Mouse (Mus musculus) forebrain, postnatal 0 days (tissue): ENCODE data around the gene 0610040J01Rik. TPM values are rescaled to one million over a fixed set of nuclear protein-coding genes. Genes with fewer than 3 reads are reported as not detected.

Source experiments
- ATAC-seq: fragments of 200-750 bp; cut with Nextera tagmentation; 2 replicates; pipeline ENCODE4 v1.8.0; 2017; ENCODE audit warnings: mild to moderate bottlenecking, moderate library complexity
- DNase-seq: peaks from one replicate; pipeline ENCODE4 v3.0.0-alpha.2; 2015
- H3K27ac ChIP-seq: fragments of 300-500 bp; sonication (generic); 2 replicates; pipeline ENCODE4 v1.5.1; 2014; ENCODE audit warnings: low read depth, mild to moderate bottlenecking, antibody characterized with exemption, low read length, moderate library complexity, mixed read lengths
- H3K27me3 ChIP-seq: fragments of 300-500 bp; sonication (generic); 2 replicates; pipeline ENCODE4 v1.6.1; 2014; ENCODE audit warnings: mild to moderate bottlenecking, low read length, mixed read lengths; ENCODE audit not compliant: insufficient read depth
- H3K36me3 ChIP-seq: fragments of 300-500 bp; sonication (generic); 2 replicates; pipeline ENCODE4 v1.6.1; 2014; ENCODE audit warnings: mild to moderate bottlenecking, moderate library complexity; ENCODE audit not compliant: insufficient read depth
- H3K4me1 ChIP-seq: fragments of 300-500 bp; sonication (generic); 2 replicates; pipeline ENCODE4 v1.6.1; 2014; ENCODE audit warnings: antibody characterized with exemption; ENCODE audit not compliant: insufficient read depth
- H3K4me2 ChIP-seq: fragments of 300-500 bp; sonication (generic); 2 replicates; pipeline ENCODE4 v1.6.1; 2014; ENCODE audit warnings: low read depth, mild to moderate bottlenecking, moderate library complexity
- H3K4me3 ChIP-seq: fragments of 300-500 bp; sonication (generic); 2 replicates; pipeline ENCODE4 v1.5.1; 2014; ENCODE audit warnings: low read depth, low read length, mixed read lengths
- H3K9ac ChIP-seq: fragments of 300-500 bp; sonication (generic); 2 replicates; pipeline ENCODE4 v1.6.1; 2014; ENCODE audit warnings: mild to moderate bottlenecking
- H3K9me3 ChIP-seq: fragments of 300-500 bp; sonication (generic); 2 replicates; pipeline ENCODE4 v1.6.1; 2016; ENCODE audit warnings: low read length
- CTCF ChIP-seq: sonication (generic); IDR thresholded peaks from 2 replicates; pipeline ENCODE4 v1.5.1; 2016; ENCODE audit warnings: antibody characterized with exemption, control low read depth, low read depth
- WGBS: fragments of 180-500 bp; shearing (Covaris S2); extraction: QIAGEN DNeasy Blood & Tissue Kit; methylation state at CpG from one replicate; pipeline ENCODE4 v1.1.7; 2014; 5-methylcytosine and 5-hydroxymethylcytosine counted together
- polyA plus RNA-seq: library from polyadenylated mRNA; unstranded; fragments of >200 nt; fragmentation: Nextera tagmentation; extraction: Ambion mirVana; gene quantifications from 2 replicates; pipeline ENCODE4 v1.2.1, GENCODE M21; 2015
- total RNA-seq: library from RNA; depleted of rRNA; stranded (reverse); fragments of >200 nt; gene quantifications from 2 replicates; pipeline ENCODE4 v1.2.3, GENCODE M21; 2014

Gene 0610040J01Rik
- total and polyA plus RNA-seq, 2 experiments from 2014 or later: 6.0 to 8.0 TPM

GRCm38 (mm10) chr5:63788156-63788826 lies 23.9 kb upstream of the 0610040J01Rik start:
- 92% methylated on average over 10 of the region's 10 CpGs for WGBS
- Histone ChIP-seq H3K9ac (no peak overlapping the region), H3K9me3 (no peaks in the 10 kb centered on the region), H3K4me1 (no peaks in the 10 kb centered on the region), H3K27me3 (no peaks in the 10 kb centered on the region), H3K36me3 (no peaks in the 10 kb centered on the region), H3K27ac (no peak overlapping the region), H3K4me2 (no peak overlapping the region), H3K4me3 (no peak overlapping the region)
- ATAC-seq (no peak), DNase-seq (no peak)
- no peak for TF ChIP-seq CTCF

GRCm38 (mm10) chr5:63812509-63812865 lies 324 bp downstream of the 0610040J01Rik start:
- no peaks in the 10 kb centered on the region for H3K36me3 ChIP-seq
- under 1% methylated on average over 26 of the region's 26 CpGs for WGBS
- no peak overlapping the region for H3K27ac ChIP-seq
- H3K9me3 ChIP-seq: no peaks in the 10 kb centered on the region
- peak overlapping the region; percentile 91 for H3K4me2 ChIP-seq
- no peak for TF ChIP-seq CTCF
- 0 out of 2 replicates have a peak overlapping the region, but pooled peaks have one; percentile 31 for H3K9ac ChIP-seq
- H3K27me3 ChIP-seq: peaks cover 6% of the 10 kb centered on the region
- ATAC-seq: peak; percentile 26
- H3K4me1 ChIP-seq: no peaks in the 10 kb centered on the region
- H3K4me3 ChIP-seq: peak overlapping the region; percentile 50
- DNase-seq: no peak

GRCm38 (mm10) chr5:63816643-63817042 lies 4.5 kb downstream of the 0610040J01Rik start:
- 87% methylated on average over 7 of the region's 7 CpGs for WGBS

GRCm38 (mm10) chr5:63817270-63817669 lies 5.1 kb downstream of the 0610040J01Rik start:
- Histone ChIP-seq H3K4me3 (no peak overlapping the region), H3K27ac (no peak overlapping the region), H3K4me2 (no peak overlapping the region), H3K27me3 (peaks cover 6% of the 10 kb centered on the region), H3K9me3 (no peaks in the 10 kb centered on the region), H3K9ac (no peak overlapping the region), H3K36me3 (no peaks in the 10 kb centered on the region), H3K4me1 (no peaks in the 10 kb centered on the region)
- 67% methylated on average over 5 of the region's 5 CpGs for WGBS
- DNase-seq: no peak
- no peak for TF ChIP-seq CTCF
- no peak for ATAC-seq

More at GRCm38 (mm10) chr5:63816643-63817042, 4.5 kb downstream of the 0610040J01Rik start:
- Histone ChIP-seq H3K9ac (no peak overlapping the region), H3K4me2 (no peak overlapping the region), H3K4me1 (no peaks in the 10 kb centered on the region), H3K27ac (no peak overlapping the region), H3K9me3 (no peaks in the 10 kb centered on the region), H3K27me3 (peaks cover 6% of the 10 kb centered on the region), H3K36me3 (no peaks in the 10 kb centered on the region), H3K4me3 (no peak overlapping the region)
- no peak for TF ChIP-seq CTCF
- DNase-seq (no peak), ATAC-seq (no peak)

GRCm38 (mm10) chr5:63818975-63819374 lies 6.8 kb downstream of the 0610040J01Rik start:
- ATAC-seq: no peak
- Histone ChIP-seq H3K27ac (no peak overlapping the region), H3K9ac (no peak overlapping the region), H3K36me3 (no peaks in the 10 kb centered on the region), H3K4me3 (no peak overlapping the region), H3K9me3 (no peaks in the 10 kb centered on the region), H3K4me2 (no peak overlapping the region), H3K27me3 (no peaks in the 10 kb centered on the region), H3K4me1 (no peaks in the 10 kb centered on the region)
- WGBS: 68% methylated on average over 4 of the region's 4 CpGs
- no peak for TF ChIP-seq CTCF
- no peak for DNase-seq

- WGBS: 81% methylated on average over 6 of the region's 6 CpGs
- Histone ChIP-seq H3K36me3 (no peaks in the 10 kb centered on the region), H3K9ac (no peak overlapping the region), H3K4me3 (no peak overlapping the region), H3K27ac (no peak overlapping the region), H3K4me1 (no peaks in the 10 kb centered on the region), H3K4me2 (no peak overlapping the region), H3K27me3 (no peaks in the 10 kb centered on the region), H3K9me3 (no peaks in the 10 kb centered on the region)
- no peak for TF ChIP-seq CTCF
- no peak for ATAC-seq
- no peak for DNase-seq
These were observed 7.4 kb downstream of the 0610040J01Rik start for GRCm38 (mm10) chr5:63819519-63819918.

- ATAC-seq (no peak), DNase-seq (no peak)
- no peak overlapping the region for H3K27ac ChIP-seq
- no peaks in the 10 kb centered on the region for H3K4me1 ChIP-seq
- no peak for TF ChIP-seq CTCF
- no peak overlapping the region for H3K4me2 ChIP-seq
- WGBS: 84% methylated on average over 5 of the region's 5 CpGs
- H3K9me3 ChIP-seq: no peaks in the 10 kb centered on the region
- H3K4me3 ChIP-seq: no peak overlapping the region
- H3K9ac ChIP-seq: no peak overlapping the region
- no peaks in the 10 kb centered on the region for H3K27me3 ChIP-seq
- no peaks in the 10 kb centered on the region for H3K36me3 ChIP-seq
These were observed 9.0 kb downstream of the 0610040J01Rik start for GRCm38 (mm10) chr5:63821176-63821575.
